Mouse (Mus musculus) C2C12 (cell line): Measurements from ENCODE around the gene 9530003J23Rik. TPM values are rescaled to one million over a fixed set of nuclear protein-coding genes. Genes with fewer than 3 reads are reported as not detected.
"Not testable (repeated sequence)": the region's sequence is repeated elsewhere in the genome, so short reads cannot be mapped to it uniquely, and the experiment has no call there.

Experiments
- H3K27me3 ChIP-seq: one replicate; pipeline ENCODE4 v1.6.1; 2011; ENCODE audit not compliant: control insufficient read depth, insufficient read depth, insufficient read length
- H3K36me3 ChIP-seq: one replicate; pipeline ENCODE4 v1.6.1; 2011; ENCODE audit not compliant: control insufficient read depth, insufficient read depth
- H3K4me3 ChIP-seq: one replicate; pipeline ENCODE4 v1.5.1; 2011; ENCODE audit warnings: mild to moderate bottlenecking, control low read depth; ENCODE audit not compliant: poor library complexity, insufficient read depth, severe bottlenecking
- H3K79me2 ChIP-seq: one replicate; pipeline ENCODE4 v1.6.1; 2011; ENCODE audit not compliant: control insufficient read depth, insufficient read depth
- H3K79me3 ChIP-seq: one replicate; pipeline ENCODE4 v1.6.1; 2011; ENCODE audit warnings: low read depth, control low read depth
- H3ac ChIP-seq: one replicate; pipeline ENCODE3; 2011; ENCODE audit warnings: low read depth; ENCODE audit not compliant: control insufficient read depth, insufficient read length
- CEBPB ChIP-seq: IDR thresholded peaks from one replicate; pipeline ENCODE4 v1.6.1; 2011; ENCODE audit warnings: low read depth, mild to moderate bottlenecking, control low read depth, moderate library complexity
- CTCF ChIP-seq: IDR thresholded peaks from one replicate; pipeline ENCODE4 v1.5.1; 2011; ENCODE audit not compliant: control insufficient read depth, insufficient read depth, insufficient read length
- FOSL1 ChIP-seq: IDR thresholded peaks from one replicate; pipeline ENCODE4 v1.8.0; 2011; ENCODE audit warnings: mild to moderate bottlenecking, low read length; ENCODE audit not compliant: poor library complexity, insufficient read depth, severe bottlenecking
- MAX ChIP-seq: IDR thresholded peaks from one replicate; pipeline ENCODE4 v1.6.1; 2011; ENCODE audit warnings: mild to moderate bottlenecking, control low read depth
- MYOD1 ChIP-seq: IDR thresholded peaks from one replicate; pipeline ENCODE4 v1.6.1; 2011; ENCODE audit warnings: low read depth; ENCODE audit not compliant: control insufficient read depth, insufficient read length
- MYOG ChIP-seq: IDR thresholded peaks from one replicate; pipeline ENCODE4 v1.6.1; 2011; ENCODE audit not compliant: control insufficient read depth, insufficient read length; ENCODE audit errors: extremely low read depth
- USF1 ChIP-seq: IDR thresholded peaks from one replicate; pipeline ENCODE4 v1.6.1; 2011; ENCODE audit warnings: low read depth, mild to moderate bottlenecking, control low read depth, moderate library complexity
- polyA plus RNA-seq: library from polyadenylated mRNA; unstranded; fragments of >200 nt; fragmentation: generic; extraction: Trizol; gene quantifications from one replicate; pipeline ENCODE4 v1.2.1, GENCODE M21; 2012; ENCODE audit warnings: missing spikeins

Gene 9530003J23Rik
- polyA plus RNA-seq, 1 experiment, result 0.07 TPM

- Histone ChIP-seq H3ac (no peak overlapping the region), H3K79me2 (no peaks in the 10 kb centered on the region), H3K36me3 (no peaks in the 10 kb centered on the region), H3K27me3 (peaks cover 41% of the 10 kb centered on the region), H3K4me3 (no peak overlapping the region), H3K79me3 (no peaks in the 10 kb centered on the region)
- TF ChIP-seq MAX, result no peak
- no peak for TF ChIP-seq CTCF
- TF ChIP-seq CEBPB, result no peak
- no peak for TF ChIP-seq FOSL1
- TF ChIP-seq MYOD1, result no peak
- TF ChIP-seq MYOG, result no peak
- TF ChIP-seq USF1, result no peak
Measured at GRCm38 (mm10) chr10:117283871-117284577, 45.5 kb upstream of the 9530003J23Rik start.

DNA sequence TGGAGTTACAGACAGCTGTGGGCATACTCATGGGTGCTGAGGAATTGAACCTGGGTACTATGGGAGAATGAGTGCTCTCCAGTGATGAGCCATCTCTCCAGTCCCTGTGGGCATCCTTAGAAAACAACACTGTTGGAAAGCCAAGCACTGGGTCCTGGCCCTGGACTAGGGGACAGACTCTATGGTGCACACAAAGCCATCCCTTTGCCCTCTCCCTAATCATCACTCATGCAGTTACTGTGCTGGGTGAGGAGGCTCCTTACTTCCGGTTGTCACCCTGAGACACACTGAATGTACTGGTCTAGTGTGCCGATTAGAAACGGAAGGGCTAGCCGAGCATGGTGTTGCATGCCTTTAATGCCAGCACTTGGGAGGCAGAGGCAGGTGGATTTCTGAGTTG, 44.7 kb upstream of the 9530003J23Rik start:
- H3K27me3 ChIP-seq, result peaks cover 39% of the 10 kb centered on the region
- H3ac ChIP-seq, H3K79me2 ChIP-seq, H3K4me3 ChIP-seq, H3K36me3 ChIP-seq, H3K79me3 ChIP-seq: not testable (repeated sequence)

GRCm38 (mm10) chr10:117282551-117282950, 44.0 kb upstream of the 9530003J23Rik start:
- H3K79me2 ChIP-seq, result no peaks in the 10 kb centered on the region
- TF ChIP-seq CEBPB, result no peak
- no peak for TF ChIP-seq FOSL1
- no peak for TF ChIP-seq USF1
- no peak for TF ChIP-seq CTCF
- no peak for TF ChIP-seq MAX
- no peak for TF ChIP-seq MYOD1
- no peak for TF ChIP-seq MYOG
- H3K4me3 ChIP-seq, result no peak overlapping the region
- no peaks in the 10 kb centered on the region for H3K36me3 ChIP-seq
- peaks cover 40% of the 10 kb centered on the region for H3K27me3 ChIP-seq
- H3K79me3 ChIP-seq, result no peaks in the 10 kb centered on the region
- no peak overlapping the region for H3ac ChIP-seq

GRCm38 (mm10) chr10:117282049-117282448, 43.5 kb upstream of the 9530003J23Rik start, which contains the start of gene Lyz2:
Lyz2 (minus strand) TSS chr10:117282321.
- Histone ChIP-seq H3K27me3 (peaks cover 40% of the 10 kb centered on the region), H3ac (no peak within 1 kb of the TSS), H3K79me2 (no peaks in the 10 kb centered on the region), H3K79me3 (no peaks in the 10 kb centered on the region), H3K36me3 (no peaks in the 10 kb centered on the region), H3K4me3 (no peak within 1 kb of the TSS)
- TF ChIP-seq USF1 (no peak), FOSL1 (no peak), MAX (no peak), CTCF (no peak), CEBPB (no peak), MYOD1 (no peak), MYOG (no peak)

GRCm38 (mm10) chr10:117281381-117281920, 42.9 kb upstream of the 9530003J23Rik start:
- H3K79me2 ChIP-seq, result no peaks in the 10 kb centered on the region
- TF ChIP-seq MAX (no peak), MYOG (no peak), CEBPB (no peak), FOSL1 (no peak), MYOD1 (no peak), USF1 (no peak)
- peaks cover 43% of the 10 kb centered on the region for H3K27me3 ChIP-seq
- no peak overlapping the region for H3ac ChIP-seq
- no peaks in the 10 kb centered on the region for H3K79me3 ChIP-seq
- no peaks in the 10 kb centered on the region for H3K36me3 ChIP-seq
- no peak overlapping the region for H3K4me3 ChIP-seq

- no peaks in the 10 kb centered on the region for H3K79me3 ChIP-seq
- no peak overlapping the region for H3ac ChIP-seq
- H3K4me3 ChIP-seq, result no peak overlapping the region
- H3K36me3 ChIP-seq, result no peaks in the 10 kb centered on the region
- peaks cover 39% of the 10 kb centered on the region for H3K27me3 ChIP-seq
- H3K79me2 ChIP-seq, result no peaks in the 10 kb centered on the region
- TF ChIP-seq USF1 (no peak), MAX (no peak), FOSL1 (no peak), CTCF (no peak), MYOG (no peak), CEBPB (no peak), MYOD1 (no peak)
Measured at GRCm38 (mm10) chr10:117280000-117280399, 41.5 kb upstream of the 9530003J23Rik start.

DNA sequence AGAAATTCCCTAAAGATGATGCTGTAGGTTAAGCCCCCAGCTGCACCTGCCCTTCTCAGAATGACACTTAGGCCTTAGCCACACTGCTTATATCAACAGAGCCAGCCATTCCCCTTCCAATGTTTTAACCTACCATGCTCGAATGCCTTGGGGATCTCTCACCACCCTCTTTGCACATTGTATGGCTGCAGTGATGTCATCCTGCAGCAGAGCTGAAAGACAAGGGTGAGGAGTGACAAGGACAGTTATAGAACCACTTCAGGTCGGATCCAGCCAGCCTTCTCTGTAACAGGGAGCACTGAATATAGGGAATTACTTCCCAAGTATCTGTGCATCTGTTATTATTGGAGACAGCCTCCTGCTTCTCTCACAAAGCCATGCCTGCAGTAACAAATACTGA, 40.0 kb upstream of the 9530003J23Rik start:
- H3K4me3 ChIP-seq, H3K79me2 ChIP-seq, H3ac ChIP-seq, H3K36me3 ChIP-seq, H3K79me3 ChIP-seq: not testable (repeated sequence)
- H3K27me3 ChIP-seq, result peaks cover 32% of the 10 kb centered on the region

DNA sequence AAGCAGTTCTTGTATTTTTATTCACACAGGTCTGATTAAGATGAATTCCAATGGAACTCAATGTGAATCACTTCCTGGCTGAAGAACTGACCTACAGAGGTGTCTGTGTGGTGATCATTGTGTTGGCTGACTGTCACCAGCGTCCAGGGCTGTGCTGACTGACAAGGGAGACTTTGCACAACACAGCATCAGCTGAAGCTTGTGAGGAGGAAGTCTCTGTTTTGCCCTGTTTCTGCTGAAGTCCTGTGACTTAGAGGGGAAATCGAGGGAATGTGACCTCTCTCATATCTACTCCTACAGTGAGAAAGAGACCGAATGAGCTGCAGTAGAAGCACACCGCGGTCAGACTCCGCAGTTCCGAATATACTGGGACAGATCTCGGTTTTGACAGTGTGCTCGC, 39.3 kb upstream of the 9530003J23Rik start:
- H3K79me2 ChIP-seq, H3ac ChIP-seq, H3K36me3 ChIP-seq, H3K4me3 ChIP-seq, H3K79me3 ChIP-seq: not testable (repeated sequence)
- H3K27me3 ChIP-seq, result peaks cover 39% of the 10 kb centered on the region
